Mouse (Mus musculus) CH12.LX (cell line): Measurements from ENCODE around the gene Ccdc32. TPM values are rescaled to one million over a fixed set of nuclear protein-coding genes. Genes with fewer than 3 reads are reported as not detected.

Experiments
- DNase-seq: peaks from one replicate; pipeline ENCODE4 v3.0.0-alpha.2; 2013; ENCODE audit errors: extremely low read depth
- H3K27ac ChIP-seq: 2 replicates; pipeline ENCODE4 v1.5.1; 2012; ENCODE audit warnings: low read depth, mild to moderate bottlenecking, control low read depth, moderate library complexity; ENCODE audit not compliant: insufficient read depth
- H3K27me3 ChIP-seq: replicated peaks from 2 replicates; pipeline ENCODE3; 2012; ENCODE audit warnings: inconsistent platforms
- H3K36me3 ChIP-seq, 2 experiments: replicated peaks in 1 of 2; 2 replicates each; pipeline versions ENCODE3 to v1.6.1; 2012; ENCODE audit warnings: inconsistent platforms in 1 of 2, low read length in 1 of 2, mild to moderate bottlenecking in 1 of 2, mixed read lengths in 1 of 2, moderate library complexity in 1 of 2; ENCODE audit not compliant: control insufficient read depth in 1 of 2, insufficient read depth in 1 of 2
- H3K4me1 ChIP-seq, 2 experiments: 2 replicates each; pipeline ENCODE4 v1.6.1; 2012; ENCODE audit warnings: inconsistent platforms in 1 of 2, moderate library complexity in 1 of 2; ENCODE audit not compliant: insufficient read depth in 2 of 2, control insufficient read depth in 1 of 2
- H3K4me2 ChIP-seq: 2 replicates; pipeline ENCODE4 v1.6.1; 2012; ENCODE audit warnings: low read depth, mild to moderate bottlenecking, control low read depth; ENCODE audit not compliant: poor library complexity, insufficient read depth, severe bottlenecking
- H3K4me3 ChIP-seq, 3 experiments: fragments of 150-350 bp in 1 of 3; sonication (generic) in 1 of 3; replicated peaks in 1 of 3; 2 replicates each; pipeline versions ENCODE3 to v1.5.1; 2011 to 2012; ENCODE audit warnings: low read depth in 2 of 3, low read length in 2 of 3, mild to moderate bottlenecking in 2 of 3, moderate library complexity in 2 of 3, control low read depth in 1 of 3, improper control_type of control experiment in 1 of 3, inconsistent platforms in 1 of 3, mixed read lengths in 1 of 3; ENCODE audit not compliant: poor library complexity in 1 of 3
- H3K79me2 ChIP-seq: replicated peaks from 2 replicates; pipeline ENCODE4 v1.6.1; 2012; ENCODE audit warnings: mild to moderate bottlenecking, moderate library complexity; ENCODE audit not compliant: control insufficient read depth, poor library complexity, insufficient read depth, severe bottlenecking; ENCODE audit errors: extremely low read depth
- H3K9ac ChIP-seq: 2 replicates; pipeline ENCODE4 v1.6.1; 2012; ENCODE audit warnings: low read depth, mild to moderate bottlenecking, control low read depth, moderate library complexity; ENCODE audit not compliant: insufficient read depth
- H3K9me3 ChIP-seq: replicated peaks from 2 replicates; pipeline ENCODE3; 2012; ENCODE audit warnings: low read length, inconsistent platforms, mixed read lengths
- BHLHE40 ChIP-seq: IDR thresholded peaks from 2 replicates; pipeline ENCODE4 v1.6.1; 2011; ENCODE audit warnings: mild to moderate bottlenecking, low read depth, low read length, improper control_type of control experiment
- CHD2 ChIP-seq: IDR thresholded peaks from 2 replicates; pipeline ENCODE4 v1.6.1; 2011; ENCODE audit warnings: low read length, improper control_type of control experiment
- CTCF ChIP-seq, 2 experiments: IDR thresholded peaks in 1 of 2; conservative IDR thresholded peaks in 1 of 2; 2 replicates each; pipeline ENCODE4 v1.5.1; 2011 to 2012; ENCODE audit warnings: low read depth in 2 of 2, low read length in 2 of 2, improper control_type of control experiment in 1 of 2, inconsistent platforms in 1 of 2, mild to moderate bottlenecking in 1 of 2, moderate library complexity in 1 of 2
- E2F4 ChIP-seq: IDR thresholded peaks from 2 replicates; pipeline ENCODE4 v1.6.1; 2011; ENCODE audit warnings: low read depth, low read length, improper control_type of control experiment; ENCODE audit not compliant: insufficient replicate concordance
- ELF1 ChIP-seq: IDR thresholded peaks from 2 replicates; pipeline ENCODE4 v1.6.1; 2014; ENCODE audit warnings: low read depth, mild to moderate bottlenecking, inconsistent platforms, low read length, improper control_type of control experiment
- ETS1 ChIP-seq: conservative IDR thresholded peaks from 2 replicates; pipeline ENCODE4 v1.6.1; 2012; ENCODE audit warnings: low read depth, mild to moderate bottlenecking, inconsistent platforms, low read length, improper control_type of control experiment, moderate library complexity
- GABPA ChIP-seq: IDR thresholded peaks from 2 replicates; pipeline ENCODE4 v1.6.1; 2012; ENCODE audit warnings: low read depth, low read length, improper control_type of control experiment, inconsistent platforms; ENCODE audit not compliant: insufficient replicate concordance
- IRF4 ChIP-seq: IDR thresholded peaks from 2 replicates; pipeline ENCODE4 v1.6.1; 2014; ENCODE audit warnings: low read depth, mild to moderate bottlenecking, inconsistent platforms, low read length, improper control_type of control experiment
- JUN ChIP-seq: IDR thresholded peaks from 2 replicates; pipeline ENCODE4 v1.6.1; 2011; ENCODE audit warnings: low read depth, mild to moderate bottlenecking, low read length, improper control_type of control experiment, moderate library complexity; ENCODE audit not compliant: insufficient read depth
- JUND ChIP-seq: conservative IDR thresholded peaks from 2 replicates; pipeline ENCODE4 v1.6.1; 2011; ENCODE audit warnings: low read depth, low read length, improper control_type of control experiment
- KAT2A ChIP-seq: IDR thresholded peaks from 2 replicates; pipeline ENCODE4 v1.6.1; 2012; ENCODE audit warnings: low read length, improper control_type of control experiment, inconsistent platforms; ENCODE audit not compliant: insufficient replicate concordance
- MAX ChIP-seq: IDR thresholded peaks from 2 replicates; pipeline ENCODE4 v1.6.1; 2011; ENCODE audit warnings: low read length, improper control_type of control experiment
- MAZ ChIP-seq: IDR thresholded peaks from 2 replicates; pipeline ENCODE4 v1.6.1; 2012; ENCODE audit warnings: low read depth, mild to moderate bottlenecking, inconsistent platforms, low read length, improper control_type of control experiment, moderate library complexity
- MEF2A ChIP-seq: IDR thresholded peaks from 2 replicates; pipeline ENCODE4 v1.6.1; 2014; ENCODE audit warnings: low read depth, mild to moderate bottlenecking, inconsistent platforms, low read length, improper control_type of control experiment, borderline replicate concordance
- MYC ChIP-seq: IDR thresholded peaks from 2 replicates; pipeline ENCODE4 v1.6.1; 2011; ENCODE audit warnings: low read depth, mild to moderate bottlenecking, improper control_type of control experiment, low read length
- NELFE ChIP-seq: IDR thresholded peaks from 2 replicates; pipeline ENCODE4 v1.6.1; 2011; ENCODE audit warnings: low read depth, low read length, improper control_type of control experiment
- POLR2A ChIP-seq: IDR thresholded peaks from 2 replicates; pipeline ENCODE4 v1.6.1; 2011; ENCODE audit warnings: low read depth, mild to moderate bottlenecking, improper control_type of control experiment, low read length
- RAD21 ChIP-seq: IDR thresholded peaks from 2 replicates; pipeline ENCODE4 v1.6.1; 2011; ENCODE audit warnings: low read depth, mild to moderate bottlenecking, low read length, improper control_type of control experiment, moderate library complexity
- SMC3 ChIP-seq: IDR thresholded peaks from 2 replicates; pipeline ENCODE4 v1.6.1; 2011; ENCODE audit warnings: low read depth, low read length, improper control_type of control experiment
- TCF12 ChIP-seq: IDR thresholded peaks from 2 replicates; pipeline ENCODE4 v1.6.1; 2014; ENCODE audit warnings: low read depth, mild to moderate bottlenecking, inconsistent platforms, low read length, improper control_type of control experiment
- UBTF ChIP-seq: IDR thresholded peaks from 2 replicates; pipeline ENCODE4 v1.6.1; 2012; ENCODE audit warnings: low read depth, mild to moderate bottlenecking, inconsistent platforms, low read length, improper control_type of control experiment, moderate library complexity
- ZMIZ1 ChIP-seq: IDR thresholded peaks from 2 replicates; pipeline ENCODE4 v1.6.1; 2012; ENCODE audit warnings: low read depth, mild to moderate bottlenecking, inconsistent platforms, low read length, improper control_type of control experiment
- dilution Hi-C: fragments of 300-500 bp; cut with MboI; formaldehyde crosslinking; loops from 2 replicates; pipeline ENCODE4 v1.14.3; 2020; ENCODE audit warnings: low sequenced_read_pairs; ENCODE audit not compliant: extremely low pct_unique_long_range_greater_than_20kb, extremely low pct_ligation_motif_present
- in situ Hi-C: fragments of 300-500 bp; cut with MboI; formaldehyde crosslinking; loops from 3 replicates; pipeline ENCODE4 v1.14.3; 2019; ENCODE audit warnings: low sequenced_read_pairs, low pct_ligation_motif_present, low pct_unique_long_range_greater_than_20kb, mixed read lengths
- polyA plus RNA-seq: library from polyadenylated mRNA; unstranded; fragments of >175 nt; gene quantifications from 2 replicates; pipeline ENCODE4 v1.2.1, GENCODE M21; 2012; ENCODE audit warnings: low read depth; ENCODE audit not compliant: insufficient read length
- total RNA-seq, 2 experiments: library from RNA; depleted of rRNA; stranded (reverse); fragments of 300-350 nt in 1 of 2; fragments of >200 nt in 1 of 2; gene quantifications; 2 replicates each; pipeline ENCODE4 v1.2.3; 2012 to 2014

Ccdc32 gene
- total and polyA plus RNA-seq, 3 experiments: 11.5 to 18.3 (median 11.7) TPM

DNA sequence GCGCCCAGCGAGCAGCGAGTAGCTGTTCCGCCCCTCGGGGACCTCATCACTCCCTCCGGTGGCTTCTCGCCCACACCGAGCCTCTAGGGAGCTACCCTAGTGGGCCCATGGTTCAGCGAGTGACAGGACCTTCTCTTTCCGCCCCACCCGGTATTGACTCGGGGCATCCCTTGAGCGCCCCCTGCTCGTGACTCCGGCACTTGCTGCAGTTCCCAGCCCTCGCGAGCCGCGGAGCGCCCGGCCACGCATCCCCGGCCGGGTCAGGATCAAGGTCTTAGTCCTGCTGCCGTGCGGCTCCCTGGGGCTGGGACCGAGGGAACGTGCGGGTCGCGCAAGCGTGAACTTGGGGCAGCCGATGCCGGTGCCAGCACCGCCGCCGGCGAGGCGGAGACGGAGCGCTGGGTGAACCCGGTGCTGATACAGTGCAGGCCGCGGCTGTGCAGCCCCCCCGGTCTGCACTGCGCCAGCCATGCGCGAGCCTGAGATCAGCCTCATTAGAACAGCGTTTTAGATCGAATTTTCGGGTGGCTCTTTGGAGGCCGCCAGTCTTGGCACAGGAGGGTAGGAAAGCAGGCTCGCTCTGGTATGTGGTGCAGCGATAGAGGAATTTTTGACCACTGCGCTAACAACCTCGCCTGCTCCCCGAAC is 52.8 kb downstream of the Ccdc32 start:
- Histone ChIP-seq H3K4me1 (peaks cover 5 to 28% of the 10 kb centered on the region in 2 experiments), H3K4me2 (peak overlapping the region; percentile 45), H3K79me2 (no peaks in the 10 kb centered on the region), H3K9me3 (no peaks in the 10 kb centered on the region), H3K27ac (no peak overlapping the region), H3K9ac (0 out of 2 replicates have a peak overlapping the region, but pooled peaks have one; percentile 13), H3K36me3 (no peaks in the 10 kb centered on the region), H3K27me3 (peaks cover 42% of the 10 kb centered on the region), H3K4me3 (peak overlapping the region; percentile 29 to 43 (median 42))
- in situ Hi-C loops: loop anchor here (5.0 to 10.0 kb wide), 3 partner anchors 64 to 212 kb away; partner anchors contain the start of gene Ccdc9b
- peak; percentile 85 for DNase-seq
- dilution Hi-C loops: no loop called here
- TF ChIP-seq MAX (no peak), SMC3 (peak; percentile 78), ETS1 (peak; percentile 39), MEF2A (0 out of 2 replicates have a peak, but pooled peaks have one; percentile 14), BHLHE40 (peak; percentile 67), MYC (no peak), CTCF (conservative IDR thresholded peaks at IDR 0.05 in 1 of 2, IDR thresholded peaks at IDR 0.05 in 1 of 2; ENCODE audit: low read depth in 2 of 2, low read length in 2 of 2) (peak in 1 of 2 experiments; percentile 84; a peak in 2 of 4 replicates), KAT2A (0 out of 2 replicates have a peak, but pooled peaks have one; percentile 54), ELF1 (no peak), CHD2 (0 out of 2 replicates have a peak, but pooled peaks have one; percentile 8), IRF4 (peak; percentile 54; the same call in 1 of the 2 replicates), JUND (no peak), TCF12 (peak; percentile 34; the same call in 1 of the 2 replicates), JUN (no peak), UBTF (0 out of 2 replicates have a peak, but pooled peaks have one; percentile 36), E2F4 (no peak), RAD21 (peak; percentile 68), POLR2A (peak; percentile 49), MAZ (peak; percentile 71; the same call in 1 of the 2 replicates)

DNA sequence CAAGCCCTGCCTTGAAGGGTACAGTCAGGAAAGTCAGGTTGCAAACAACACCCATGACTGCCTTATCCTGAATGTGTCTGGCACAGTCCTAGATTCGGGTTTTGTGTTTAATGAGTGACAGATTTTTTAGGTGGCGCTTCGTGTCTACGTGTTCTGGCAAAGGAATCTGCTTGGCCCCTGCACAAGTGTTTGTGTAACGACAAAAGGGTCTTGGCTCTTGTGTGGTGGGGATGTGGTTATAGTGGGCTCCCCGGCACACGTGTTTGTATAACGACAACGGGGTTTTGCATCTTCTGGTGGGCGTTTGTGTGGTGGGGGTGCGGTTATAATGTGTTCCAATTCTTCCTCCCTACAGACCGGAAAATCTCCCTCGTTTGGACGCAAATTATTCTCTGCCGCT is 53.3 kb downstream of the Ccdc32 start:
- dilution Hi-C loops (no loop called here), in situ Hi-C loops (loop anchor here (5.0 to 10.0 kb wide), 3 partner anchors 64 to 211 kb away; partner anchors contain the start of gene Ccdc9b)
- peak overlapping the region; percentile 13; the same call in 1 of the 2 replicates for H3K9ac ChIP-seq
- peak overlapping the region; percentile 45 for H3K4me2 ChIP-seq
- peaks cover 41% of the 10 kb centered on the region for H3K27me3 ChIP-seq
- peaks cover 6 to 32% of the 10 kb centered on the region in 2 experiments for H3K4me1 ChIP-seq
- TF ChIP-seq NELFE (no peak), MAX (peak; percentile 68), MAZ (no peak), GABPA (no peak), ZMIZ1 (no peak), CHD2 (no peak), POLR2A (no peak), BHLHE40 (no peak), MYC (0 out of 2 replicates have a peak, but pooled peaks have one; percentile 11)
- H3K4me3 ChIP-seq: peak overlapping the region; percentile 17 to 43 (median 29)
- H3K36me3 ChIP-seq: no peaks in the 10 kb centered on the region
- no peak overlapping the region for H3K27ac ChIP-seq
- H3K79me2 ChIP-seq: no peaks in the 10 kb centered on the region
- no peak for DNase-seq
- H3K9me3 ChIP-seq: no peaks in the 10 kb centered on the region
